Comparison of ENCODE assay signal across 8 mouse cellular contexts in genomic region chr7:145283487-145284187, GRCm38 (mm10). TPM values are rescaled to one million over a fixed set of nuclear protein-coding genes. Genes with fewer than 3 reads are reported as not detected.
DNase-seq lines count a peak whose midpoint lies in the region; ATAC-seq lines count a peak whose summit lies in the region.

Gene Tpcn2 (minus strand): TSS chr7:145284011.

- no peaks in the 10 kb centered on the region for H3K9me3 ChIP-seq in hindbrain, embryonic 12.5 days (replicated peaks)

- 2% methylated on average over 18 of the region's 18 CpGs for WGBS in hindbrain, embryonic 12.5 days

- ATAC-seq in hindbrain, embryonic 12.5 days (ENCODE audit: low FRiP score), result peak; percentile 91

- H3K4me1 ChIP-seq in hindbrain, embryonic 12.5 days, result peaks cover 18% of the 10 kb centered on the region

- peak within 1 kb of the TSS; percentile 44 for H3K9ac ChIP-seq in hindbrain, embryonic 12.5 days

- peak; percentile 97 for DNase-seq in NIH3T3 (ENCODE audit: low read depth)
- peak; percentile 97 to 98 for DNase-seq in cerebellum, postnatal 10 days
- peak; percentile 86 to 88 for DNase-seq in frontal cortex, postnatal 10 days (ENCODE audit: low spot score in 2 of 2)
- DNase-seq in layer of hippocampus, postnatal 14 days (ENCODE audit: low spot score in 2 of 2), result peak; percentile 84 to 91
- DNase-seq in lung, postnatal 14 days, result peak; percentile 95
- DNase-seq in retina, adult 2 months (ENCODE audit: low read depth, low spot score), result peak; percentile 43
- DNase-seq in thymus, postnatal 36 days, result peak; percentile 87 to 90

- peak within 1 kb of the TSS; percentile 43 for H3K4me3 ChIP-seq in hindbrain, embryonic 12.5 days

- peaks cover 14% of the 10 kb centered on the region for H3K36me3 ChIP-seq in hindbrain, embryonic 12.5 days

- no peak within 1 kb of the TSS for H3K27ac ChIP-seq in hindbrain, embryonic 12.5 days

- no peaks in the 10 kb centered on the region for H3K27me3 ChIP-seq in hindbrain, embryonic 12.5 days

- H3K4me2 ChIP-seq in hindbrain, embryonic 12.5 days (replicated peaks), result peak within 1 kb of the TSS; percentile 58

RNA-seq across cellular contexts. Expression of gene Tpcn2, which starts in this region (rescaled TPM):
- polyA plus RNA-seq in hindbrain, embryonic 12.5 days (2016; fragmentation: Nextera tagmentation; extraction: Ambion mirVana), result 6.8 and 7.1 TPM in 2 replicates
- total RNA-seq in layer of hippocampus, postnatal 14 days (2021), result 1 to 10 TPM; 5.4 to 7.2 TPM

Comparison
In these comparisons a context has a peak if more than half of its experiments do, and no peak if none do; other contexts are left out.
1. DNase-seq: peak in every context shown above with its lines; median percentile 98 in cerebellum, postnatal 10 days; 97 in NIH3T3; 95 in lung, postnatal 14 days; 88 in thymus, postnatal 36 days; 88 in layer of hippocampus, postnatal 14 days; 87 in frontal cortex, postnatal 10 days; 43 in retina, adult 2 months.